17 mouse cellular contexts compared by ENCODE assay signal in the genomic region with DNA sequence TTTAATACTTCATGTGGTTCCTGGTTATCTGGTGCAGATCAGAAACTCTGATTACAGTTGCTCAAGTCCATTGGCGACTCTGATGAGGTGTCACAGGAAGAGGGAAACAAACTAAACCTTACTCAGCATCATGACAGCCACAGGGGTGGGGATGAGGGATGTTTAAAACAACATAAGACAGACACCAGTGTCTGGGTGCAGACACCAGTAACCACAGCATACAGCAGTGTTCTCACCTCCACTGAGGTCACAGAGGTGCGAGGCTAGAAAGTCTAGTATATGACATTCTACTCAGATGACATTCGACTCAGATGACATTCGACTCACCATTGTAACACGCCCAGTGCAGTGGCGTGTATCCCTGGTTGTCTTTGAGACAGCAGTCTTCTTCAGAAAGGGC.
DNase-seq lines count a peak whose midpoint lies in the region; ATAC-seq lines count a peak whose summit lies in the region.
"Had no signal": no experiment of that assay in that cellular context is flagged by ENCODE, and none has a peak within 500 bp of the region (broad histone marks: within the 10 kb centered on the region; RNA-seq: fewer than 3 reads in every experiment).

No protein-coding gene starts in this region.

- DNase-seq in CD4-positive helper T cell, adult 2 months (ENCODE audit: low read depth, low spot score): peak; percentile 85
- peak; percentile 29 for DNase-seq in T-cell, adult 2 months (ENCODE audit: low spot score)
- DNase-seq in heart, adult 18-20 months: no peak
- DNase-seq in limb, embryonic 10.5 days (ENCODE audit: low spot score): no peak
- no peak for DNase-seq in left cerebral cortex, postnatal 14 days (ENCODE audit: low spot score in 2 of 2)
- DNase-seq: adrenal gland, postnatal 10 days; cerebellum, adult 11 months; cerebellum, adult 9-10 months; cerebellum, postnatal 25 days; forebrain, postnatal 0 days; gastrocnemius, postnatal 14 days; heart, postnatal 36 days had no signal

- no peak overlapping the region for H3K4me3 ChIP-seq in limb, embryonic 10.5 days
- H3K4me3 ChIP-seq: embryonic facial prominence, embryonic 13.5 days; forebrain, embryonic 13.5 days; heart, embryonic 13.5 days; hindbrain, embryonic 15.5 days had no signal

- peaks cover 21% of the 10 kb centered on the region for H3K36me3 ChIP-seq in limb, embryonic 10.5 days

- no peaks in the 10 kb centered on the region for H3K9me3 ChIP-seq in limb, embryonic 10.5 days (replicated peaks)
- H3K9me3 ChIP-seq: embryonic facial prominence, embryonic 13.5 days; forebrain, embryonic 13.5 days; heart, embryonic 13.5 days; hindbrain, embryonic 15.5 days had no signal

- peak; percentile 84 for ATAC-seq in megakaryocyte, adult 5-6 weeks (ENCODE audit: poor library complexity, severe bottlenecking)
- ATAC-seq: forebrain, embryonic 13.5 days; forebrain, postnatal 0 days had no signal

- intact Hi-C loops in left cerebral cortex, postnatal 14 days (cut with DNase I): no loop called here

- no peaks in the 10 kb centered on the region for H3K27me3 ChIP-seq in limb, embryonic 10.5 days (ENCODE audit: low read depth, poor library complexity, severe bottlenecking)
- H3K27me3 ChIP-seq: embryonic facial prominence, embryonic 13.5 days; forebrain, embryonic 13.5 days; heart, embryonic 13.5 days; hindbrain, embryonic 15.5 days had no signal

- no peaks in the 10 kb centered on the region for H3K4me1 ChIP-seq in limb, embryonic 10.5 days
- H3K4me1 ChIP-seq: embryonic facial prominence, embryonic 13.5 days; heart, embryonic 13.5 days had no signal

- H3K27ac ChIP-seq in limb, embryonic 10.5 days: no peak overlapping the region
- H3K27ac ChIP-seq: embryonic facial prominence, embryonic 13.5 days; forebrain, embryonic 13.5 days; heart, embryonic 13.5 days; hindbrain, embryonic 15.5 days had no signal

- 91% methylated on average over 6 of the region's 6 CpGs for WGBS in limb, embryonic 10.5 days

Comparison
In these comparisons a context has a peak if more than half of its experiments do, and no peak if none do; other contexts are left out.
1. DNase-seq: peak in CD4-positive helper T cell, adult 2 months (single experiment) and T-cell, adult 2 months (single experiment); none in heart, adult 18-20 months (0 of 2), limb, embryonic 10.5 days (single experiment) and left cerebral cortex, postnatal 14 days (0 of 2).